Mouse (Mus musculus): Measurements from ENCODE around the gene Mrpl23. TPM values are rescaled to one million over a fixed set of nuclear protein-coding genes. Genes with fewer than 3 reads are reported as not detected.

Gene Mrpl23
- polyA plus RNA-seq, 2 experiments, result 14.4 to 45.9 TPM

DNA sequence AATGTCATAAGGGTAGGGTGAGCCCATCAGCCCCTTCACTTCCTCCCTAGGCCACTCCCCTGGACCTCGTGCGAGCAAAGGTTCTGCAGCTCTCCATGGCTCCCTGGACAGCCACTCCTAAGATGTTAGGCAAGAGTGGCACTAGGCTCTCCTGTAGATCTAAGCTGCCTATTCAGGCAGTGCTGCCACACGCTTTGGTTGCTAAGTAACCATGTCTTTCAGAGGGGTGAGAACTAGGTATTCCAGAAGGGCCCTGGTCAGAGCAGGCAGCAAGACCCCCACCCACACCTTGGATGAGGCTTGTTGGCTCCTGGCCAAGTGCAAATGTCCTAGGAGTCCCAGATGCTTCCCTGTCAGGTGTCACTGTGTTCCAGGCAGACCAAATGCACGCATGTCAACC lies 26.0 kb upstream of the Mrpl23 start:
- Histone ChIP-seq H3K9ac (replicated peaks) (no peak overlapping the region), H3K27me3 (ENCODE audit: control insufficient read depth, insufficient read depth, low read length) (no peaks in the 10 kb centered on the region), H3K4me2 (ENCODE audit: low read depth) (no peak overlapping the region), H3K27ac (no peak overlapping the region), H3K4me3 (ENCODE audit: insufficient read depth in 1 of 2, low read depth in 2 of 2, low read length in 2 of 2) (no peak overlapping the region), H3K9me3 (ENCODE audit: control insufficient read depth, low read length) (no peaks in the 10 kb centered on the region), H3K4me1 (replicated peaks; ENCODE audit: control insufficient read depth in 2 of 2, insufficient read depth in 2 of 2, low read length in 1 of 2) (no peaks in the 10 kb centered on the region), H3K36me3 (replicated peaks; ENCODE audit: control insufficient read depth, insufficient read depth, low read depth) (no peaks in the 10 kb centered on the region)
- DNase-seq (ENCODE audit: low read depth in 3 of 3, low spot score in 3 of 3), result no peak
- WGBS (ENCODE audit: insufficient replicate concordance), result 46% methylated on average over 4 of the region's 4 CpGs
- TF ChIP-seq EP300 (IDR thresholded peaks at IDR 0.05; ENCODE audit: low read depth), result no peak
- no peak for TF ChIP-seq CTCF (IDR thresholded peaks at IDR 0.05; ENCODE audit: low read depth)
- no peak for ATAC-seq (ENCODE audit: insufficient read depth)

DNA sequence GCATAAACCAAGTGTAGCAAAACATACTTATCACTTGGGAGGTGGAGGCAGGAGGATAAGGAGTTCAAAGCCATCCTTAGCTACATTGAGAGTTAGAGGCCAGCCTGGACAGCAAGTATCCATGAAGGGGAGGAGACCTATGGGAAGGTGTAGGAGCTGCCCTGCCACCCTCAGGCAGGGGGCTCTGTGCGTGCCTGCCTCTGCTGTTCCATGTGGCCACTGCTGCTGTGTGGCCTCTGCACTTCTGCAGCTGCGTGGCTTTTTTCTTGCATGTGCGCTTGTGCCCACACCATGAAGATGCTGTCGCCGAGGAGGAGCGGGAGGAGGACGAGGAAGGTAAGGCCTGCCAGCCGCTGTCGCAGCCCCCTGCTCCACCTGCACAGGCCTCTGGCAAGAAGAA lies 25.0 kb upstream of the Mrpl23 start:
- no peak for DNase-seq (ENCODE audit: low read depth in 3 of 3, low spot score in 3 of 3)
- H3K4me1 ChIP-seq (replicated peaks; ENCODE audit: control insufficient read depth in 2 of 2, insufficient read depth in 2 of 2, low read length in 1 of 2), result no peaks in the 10 kb centered on the region
- H3K27me3 ChIP-seq (ENCODE audit: control insufficient read depth, insufficient read depth, low read length), result no peaks in the 10 kb centered on the region
- no peaks in the 10 kb centered on the region for H3K36me3 ChIP-seq (replicated peaks; ENCODE audit: control insufficient read depth, insufficient read depth, low read depth)
- no peak for ATAC-seq (ENCODE audit: insufficient read depth)
- no peak overlapping the region for H3K4me2 ChIP-seq (ENCODE audit: low read depth)
- TF ChIP-seq CTCF (IDR thresholded peaks at IDR 0.05; ENCODE audit: low read depth), result no peak
- TF ChIP-seq EP300 (IDR thresholded peaks at IDR 0.05; ENCODE audit: low read depth), result no peak
- no peak overlapping the region for H3K9ac ChIP-seq (replicated peaks)
- no peaks in the 10 kb centered on the region for H3K9me3 ChIP-seq (ENCODE audit: control insufficient read depth, low read length)
- 73% methylated on average over 9 of the region's 9 CpGs for WGBS (ENCODE audit: insufficient replicate concordance)
- no peak overlapping the region for H3K27ac ChIP-seq
- no peak overlapping the region for H3K4me3 ChIP-seq (ENCODE audit: insufficient read depth in 1 of 2, low read depth in 2 of 2, low read length in 2 of 2)

DNA sequence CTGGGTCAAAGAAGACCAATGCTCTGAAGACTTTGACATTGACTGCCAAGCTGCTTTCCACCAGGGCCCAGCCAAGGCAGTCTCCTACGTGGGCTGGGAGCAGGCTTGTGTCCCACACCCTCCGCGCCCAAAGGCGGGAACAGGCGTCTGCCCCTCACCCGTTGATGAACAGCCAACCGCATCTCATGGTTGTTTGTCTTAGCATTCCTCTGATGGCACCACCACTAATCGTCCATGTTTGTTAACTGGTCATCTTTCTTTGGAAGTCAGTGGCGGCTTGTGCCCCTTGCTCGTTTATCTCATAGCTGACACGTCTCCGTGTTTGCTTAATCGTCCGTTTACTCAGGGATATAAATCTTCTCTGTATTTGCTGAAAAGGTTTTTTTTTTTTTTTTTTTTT lies 23.0 kb upstream of the Mrpl23 start:
- WGBS (ENCODE audit: insufficient replicate concordance), result 63% methylated on average over 14 of the region's 14 CpGs
- Histone ChIP-seq H3K27ac (no peak overlapping the region), H3K4me3 (ENCODE audit: insufficient read depth in 1 of 2, low read depth in 2 of 2, low read length in 2 of 2) (no peak overlapping the region), H3K27me3 (ENCODE audit: control insufficient read depth, insufficient read depth, low read length) (no peaks in the 10 kb centered on the region), H3K4me2 (ENCODE audit: low read depth) (no peak overlapping the region), H3K9me3 (ENCODE audit: control insufficient read depth, low read length) (no peaks in the 10 kb centered on the region), H3K9ac (replicated peaks) (no peak overlapping the region), H3K36me3 (replicated peaks; ENCODE audit: control insufficient read depth, insufficient read depth, low read depth) (no peaks in the 10 kb centered on the region), H3K4me1 (replicated peaks; ENCODE audit: control insufficient read depth in 2 of 2, insufficient read depth in 2 of 2, low read length in 1 of 2) (no peaks in the 10 kb centered on the region)
- ATAC-seq (ENCODE audit: insufficient read depth) (no peak), DNase-seq (ENCODE audit: low read depth in 3 of 3, low spot score in 3 of 3) (no peak)
- TF ChIP-seq CTCF (IDR thresholded peaks at IDR 0.05; ENCODE audit: low read depth) (no peak), EP300 (IDR thresholded peaks at IDR 0.05; ENCODE audit: low read depth) (no peak)

DNA sequence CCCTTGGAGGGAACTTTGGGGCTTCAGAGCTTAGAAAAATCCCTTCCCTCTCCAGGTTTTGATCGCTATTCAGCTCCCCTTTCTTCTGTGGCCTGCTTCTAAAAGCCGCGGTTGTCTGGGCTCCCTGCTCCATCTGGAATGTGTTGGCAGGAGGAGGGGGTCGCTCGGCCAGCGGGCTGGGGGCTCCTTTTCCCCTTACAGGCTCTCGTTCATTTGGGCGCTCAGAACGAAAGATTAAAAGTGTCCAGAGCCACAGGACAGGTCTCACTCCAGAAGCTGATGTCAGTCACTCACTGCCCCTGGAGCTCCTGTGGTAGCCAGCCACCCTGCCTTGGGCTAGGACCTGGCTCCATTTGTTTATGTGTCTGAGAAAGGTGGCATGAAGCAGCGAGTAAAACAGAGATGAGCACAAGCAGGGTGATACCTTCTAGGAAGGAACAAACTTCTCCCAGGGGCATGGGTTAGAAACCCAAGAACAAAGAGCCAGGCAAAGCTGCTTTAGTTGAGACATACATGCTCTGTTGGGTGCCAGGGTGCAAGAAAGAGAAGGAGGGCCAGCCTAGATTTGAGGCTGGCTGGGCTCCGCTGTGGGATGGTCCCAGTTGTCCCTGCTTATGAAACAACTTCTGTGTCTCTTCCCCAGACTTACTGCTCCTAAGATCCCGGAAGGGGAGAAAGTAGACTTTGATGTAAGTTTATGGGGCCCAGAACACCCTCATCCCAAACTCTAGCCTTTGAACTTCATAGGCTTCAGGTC lies 22.3 kb upstream of the Mrpl23 start:
- Histone ChIP-seq H3K9me3 (ENCODE audit: control insufficient read depth, low read length) (no peaks in the 10 kb centered on the region), H3K9ac (replicated peaks) (no peak overlapping the region), H3K4me1 (replicated peaks; ENCODE audit: control insufficient read depth in 2 of 2, insufficient read depth in 2 of 2, low read length in 1 of 2) (no peaks in the 10 kb centered on the region), H3K27ac (no peak overlapping the region), H3K4me3 (ENCODE audit: insufficient read depth in 1 of 2, low read depth in 2 of 2, low read length in 2 of 2) (no peak overlapping the region), H3K4me2 (ENCODE audit: low read depth) (no peak overlapping the region), H3K36me3 (replicated peaks; ENCODE audit: control insufficient read depth, insufficient read depth, low read depth) (no peaks in the 10 kb centered on the region), H3K27me3 (ENCODE audit: control insufficient read depth, insufficient read depth, low read length) (no peaks in the 10 kb centered on the region)
- TF ChIP-seq EP300 (IDR thresholded peaks at IDR 0.05; ENCODE audit: low read depth) (no peak), CTCF (IDR thresholded peaks at IDR 0.05; ENCODE audit: low read depth) (no peak)
- WGBS (ENCODE audit: insufficient replicate concordance), result 40% methylated on average over 12 of the region's 12 CpGs
- ATAC-seq (ENCODE audit: insufficient read depth) (no peak), DNase-seq (ENCODE audit: low read depth in 3 of 3, low spot score in 3 of 3) (no peak)

DNA sequence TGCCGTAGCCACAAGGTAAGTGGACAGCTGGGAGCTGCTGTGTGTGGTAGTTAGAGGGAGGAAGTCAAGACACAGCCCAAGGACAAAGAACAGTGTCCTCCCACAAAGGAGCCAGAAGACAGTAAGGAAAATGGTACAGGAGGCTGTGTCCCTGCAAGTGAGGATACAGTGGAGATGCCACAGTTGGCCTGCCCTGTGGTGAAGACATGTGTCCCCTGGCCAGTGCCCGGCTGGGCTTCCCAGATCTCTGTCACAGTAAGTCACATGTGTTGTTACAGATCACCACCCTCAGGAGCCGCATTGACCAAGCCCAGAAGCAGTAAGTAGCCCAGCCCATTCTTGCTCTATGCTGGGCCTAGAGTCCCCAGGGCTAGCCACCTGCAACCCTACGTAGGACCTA lies 18.4 kb upstream of the Mrpl23 start:
- H3K4me2 ChIP-seq (ENCODE audit: low read depth), result no peak overlapping the region
- ATAC-seq (ENCODE audit: insufficient read depth), result no peak
- no peak overlapping the region for H3K27ac ChIP-seq
- no peak overlapping the region for H3K9ac ChIP-seq (replicated peaks)
- no peak overlapping the region for H3K4me3 ChIP-seq (ENCODE audit: insufficient read depth in 1 of 2, low read depth in 2 of 2, low read length in 2 of 2)
- TF ChIP-seq EP300 (IDR thresholded peaks at IDR 0.05; ENCODE audit: low read depth) (no peak), CTCF (IDR thresholded peaks at IDR 0.05; ENCODE audit: low read depth) (no peak)
- no peak for DNase-seq (ENCODE audit: low read depth in 3 of 3, low spot score in 3 of 3)
- H3K36me3 ChIP-seq (replicated peaks; ENCODE audit: control insufficient read depth, insufficient read depth, low read depth), result no peaks in the 10 kb centered on the region
- H3K9me3 ChIP-seq (ENCODE audit: control insufficient read depth, low read length), result no peaks in the 10 kb centered on the region
- WGBS (ENCODE audit: insufficient replicate concordance), result 59% methylated on average over 4 of the region's 4 CpGs
- H3K27me3 ChIP-seq (ENCODE audit: control insufficient read depth, insufficient read depth, low read length), result no peaks in the 10 kb centered on the region
- H3K4me1 ChIP-seq (replicated peaks; ENCODE audit: control insufficient read depth in 2 of 2, insufficient read depth in 2 of 2, low read length in 1 of 2), result no peaks in the 10 kb centered on the region

All from liver, embryonic 14.5 days (tissue).